Mouse (Mus musculus) myocyte (in vitro differentiated cells): ENCODE data around the gene 3830403N18Rik.
"Not testable (repeated sequence)": the region's sequence is repeated elsewhere in the genome, so short reads cannot be mapped to it uniquely, and the experiment has no call there.

ENCODE experiments used
- CEBPB ChIP-seq: IDR thresholded peaks from 2 replicates; pipeline ENCODE4 v1.6.1; 2011; ENCODE audit warnings: mild to moderate bottlenecking, moderate library complexity; ENCODE audit not compliant: poor library complexity, insufficient read depth, severe bottlenecking
- E2F4 ChIP-seq: IDR thresholded peaks from one replicate; pipeline ENCODE4 v1.6.1; 2011; ENCODE audit warnings: mild to moderate bottlenecking, control low read depth, moderate library complexity; ENCODE audit not compliant: insufficient read depth
- MAX ChIP-seq: IDR thresholded peaks from one replicate; pipeline ENCODE4 v1.6.1; 2011; ENCODE audit warnings: low read depth, mild to moderate bottlenecking, control low read depth
- MYOD1 ChIP-seq, 3 experiments: IDR thresholded peaks; one replicate each; pipeline ENCODE4 v1.6.1; 2011; ENCODE audit warnings: control low read depth in 2 of 3, low read depth in 2 of 3, mild to moderate bottlenecking in 2 of 3, moderate library complexity in 1 of 3; ENCODE audit not compliant: insufficient read length in 2 of 3, control insufficient read depth in 1 of 3
- MYOG ChIP-seq, 3 experiments: IDR thresholded peaks; one replicate each; pipeline ENCODE4 v1.6.1; 2011; ENCODE audit warnings: control low read depth in 2 of 3, low read depth in 2 of 3, mild to moderate bottlenecking in 2 of 3; ENCODE audit not compliant: insufficient read length in 2 of 3, control insufficient read depth in 1 of 3, insufficient read depth in 1 of 3
- POLR2A ChIP-seq: IDR thresholded peaks from one replicate; pipeline ENCODE4 v1.6.1; 2011; ENCODE audit warnings: low read depth, mild to moderate bottlenecking, control low read depth, moderate library complexity; ENCODE audit not compliant: insufficient read length
- POLR2AphosphoS2 ChIP-seq: IDR thresholded peaks from one replicate; pipeline ENCODE4 v1.6.1; 2011; ENCODE audit warnings: low read depth, control low read depth; ENCODE audit not compliant: insufficient read length
- REST ChIP-seq: IDR thresholded peaks from one replicate; pipeline ENCODE4 v1.6.1; 2011; ENCODE audit warnings: mild to moderate bottlenecking, control low read depth, moderate library complexity; ENCODE audit not compliant: insufficient read depth, insufficient read length
- SRF ChIP-seq: IDR thresholded peaks from one replicate; pipeline ENCODE4 v1.6.1; 2011; ENCODE audit warnings: low read depth; ENCODE audit not compliant: control insufficient read depth, insufficient read length
- TCF12 ChIP-seq: IDR thresholded peaks from one replicate; pipeline ENCODE4 v1.6.1; 2011; ENCODE audit warnings: mild to moderate bottlenecking, control low read depth; ENCODE audit not compliant: poor library complexity, insufficient read depth, severe bottlenecking
- TCF3 ChIP-seq: IDR thresholded peaks from one replicate; pipeline ENCODE4 v1.6.1; 2011; ENCODE audit warnings: low read depth, control low read depth; ENCODE audit not compliant: insufficient read length
- USF1 ChIP-seq: IDR thresholded peaks from one replicate; pipeline ENCODE4 v1.6.1; 2011; ENCODE audit warnings: low read depth, mild to moderate bottlenecking, control low read depth, moderate library complexity

DNA sequence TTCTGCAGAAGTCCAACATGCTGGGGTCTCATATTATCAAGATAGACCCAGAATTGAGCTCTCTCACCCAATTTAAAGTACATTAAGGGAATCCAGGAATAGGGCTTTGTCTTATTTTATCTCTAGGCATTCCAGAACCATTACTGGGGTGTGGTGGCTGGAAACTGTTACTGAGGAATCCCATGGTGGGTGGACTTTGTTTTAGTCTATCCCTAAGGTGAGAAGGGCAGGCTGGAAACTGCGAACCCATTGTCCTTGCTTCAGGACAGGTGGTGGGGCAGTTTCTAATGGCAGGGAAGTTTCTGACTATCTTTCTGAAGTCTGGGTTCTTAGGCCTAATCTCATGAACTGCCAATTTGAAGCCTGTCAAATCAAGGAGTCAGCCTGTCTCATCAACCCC is 50.1 kb downstream of the 3830403N18Rik start:
- TF ChIP-seq TCF12; USF1; POLR2A; E2F4; MYOD1 (IDR thresholded peaks at IDR 0.05; ENCODE audit: control insufficient read depth in 1 of 3, insufficient read length in 2 of 3, low read depth in 2 of 3); CEBPB; MAX; MYOG (IDR thresholded peaks at IDR 0.05; ENCODE audit: control insufficient read depth in 1 of 3, insufficient read depth in 1 of 3, insufficient read length in 2 of 3, low read depth in 2 of 3); TCF3; POLR2AphosphoS2; SRF; REST: not testable (repeated sequence)
